Mouse (Mus musculus) brain, embryonic 14.5 days (tissue): Measurements from ENCODE around the gene Chd9. TPM values are rescaled to one million over a fixed set of nuclear protein-coding genes. Genes with fewer than 3 reads are reported as not detected.

Experiments used
- DNase-seq: peaks from one replicate; pipeline ENCODE4 v3.0.0-alpha.2; 2011; ENCODE audit warnings: low read depth
- CTCF ChIP-seq: fragments of 200-500 bp; IDR thresholded peaks from 2 replicates; pipeline ENCODE4 v1.5.1; 2012; ENCODE audit warnings: inconsistent platforms, mild to moderate bottlenecking, moderate library complexity, borderline replicate concordance; ENCODE audit not compliant: insufficient read depth, insufficient read length; ENCODE audit errors: extremely low read depth
- POLR2A ChIP-seq: fragments of 200-500 bp; IDR thresholded peaks from 2 replicates; pipeline ENCODE4 v1.6.1; 2012; ENCODE audit warnings: mild to moderate bottlenecking, inconsistent platforms, borderline replicate concordance; ENCODE audit not compliant: poor library complexity, insufficient read depth, insufficient read length, severe bottlenecking; ENCODE audit errors: extremely low read depth
- polyA plus RNA-seq: library from polyadenylated mRNA; depleted of rRNA; stranded (reverse); fragments of >200 nt; gene quantifications from 2 replicates; pipeline ENCODE4 v1.2.3, GENCODE M21; 2012

The Chd9 gene
- polyA plus RNA-seq, 1 experiment = 74.7 TPM

DNA sequence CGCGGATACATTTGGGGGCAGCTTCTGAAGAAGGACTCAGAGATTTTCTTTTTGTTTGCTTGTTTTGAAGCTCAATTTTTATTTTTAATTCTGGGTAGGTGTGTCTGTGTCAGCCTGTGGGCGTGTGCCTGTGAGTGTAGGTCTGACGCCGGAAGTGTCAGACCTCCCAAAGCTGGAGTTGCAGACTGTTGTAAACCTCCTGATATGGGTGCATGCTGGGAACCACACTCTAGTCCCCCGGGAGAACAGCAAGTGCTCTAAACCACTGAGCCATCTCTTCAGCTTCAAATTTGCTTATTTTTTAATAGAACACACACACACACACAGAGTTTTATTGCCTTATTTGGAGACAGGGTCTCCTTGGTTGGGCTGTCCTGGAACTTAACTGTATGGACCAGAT lies 15.0 kb downstream of the Chd9 start:
- TF ChIP-seq POLR2A = no peak
- no peak for TF ChIP-seq CTCF
- no peak for DNase-seq

DNA sequence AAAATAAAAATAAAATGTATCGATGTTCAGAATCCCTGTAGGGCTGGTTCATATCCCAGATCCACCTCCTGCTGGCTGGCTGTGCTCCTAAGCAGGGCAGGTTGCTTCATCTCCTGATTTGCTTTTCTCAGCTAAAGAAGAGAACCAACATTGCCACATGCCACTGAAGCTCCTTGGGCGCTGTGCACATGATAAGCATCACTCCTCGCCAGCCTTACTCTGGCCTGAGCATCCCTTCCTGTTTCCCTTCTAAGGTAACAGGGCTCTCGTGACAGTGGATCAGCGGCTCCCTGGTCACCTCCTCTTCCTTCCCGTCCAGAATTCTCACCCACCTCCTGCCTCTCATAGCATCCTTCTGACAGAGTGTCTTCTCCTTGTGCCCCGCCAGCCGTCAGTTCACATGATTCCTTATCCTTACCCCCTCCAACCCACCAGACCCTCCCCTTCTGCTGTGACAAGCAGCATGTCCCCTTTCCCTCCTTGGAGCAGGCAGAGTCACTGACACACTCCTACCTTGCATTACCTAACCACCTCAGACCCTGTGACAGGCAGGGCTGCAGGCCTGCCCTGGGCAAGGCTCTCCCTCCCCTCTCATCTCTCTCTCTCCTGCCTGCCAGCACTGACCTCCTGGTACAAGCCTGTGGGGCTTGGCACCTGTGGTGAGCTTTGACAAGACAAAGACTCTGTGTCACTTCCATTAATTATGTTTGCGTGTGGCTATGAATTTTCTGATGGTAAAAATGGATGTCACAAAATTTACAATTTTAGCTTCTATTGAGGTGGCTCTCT lies 16.2 kb downstream of the Chd9 start:
- no peak for DNase-seq
- TF ChIP-seq POLR2A (no peak), CTCF (no peak)

DNA sequence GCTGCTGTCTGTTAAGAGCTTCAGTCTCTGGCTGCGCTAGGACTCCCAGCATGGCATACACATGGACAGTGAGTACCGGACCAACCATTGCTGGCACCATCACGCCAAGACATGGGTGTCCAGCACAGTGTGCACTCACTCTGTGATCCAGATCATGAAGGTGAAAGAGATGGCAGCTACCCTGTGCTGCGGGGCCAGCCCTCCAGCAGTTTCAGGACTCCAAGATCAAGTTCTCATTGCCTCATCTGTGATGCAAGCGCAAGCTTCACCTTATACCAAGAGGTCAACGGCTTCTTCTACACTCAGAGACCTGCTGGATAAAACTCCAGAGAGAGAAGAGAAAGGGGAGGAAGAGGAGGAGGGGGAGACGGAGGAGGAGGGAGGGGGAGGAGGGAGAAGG lies 19.8 kb downstream of the Chd9 start:
- TF ChIP-seq CTCF = no peak
- no peak for TF ChIP-seq POLR2A
- no peak for DNase-seq

DNA sequence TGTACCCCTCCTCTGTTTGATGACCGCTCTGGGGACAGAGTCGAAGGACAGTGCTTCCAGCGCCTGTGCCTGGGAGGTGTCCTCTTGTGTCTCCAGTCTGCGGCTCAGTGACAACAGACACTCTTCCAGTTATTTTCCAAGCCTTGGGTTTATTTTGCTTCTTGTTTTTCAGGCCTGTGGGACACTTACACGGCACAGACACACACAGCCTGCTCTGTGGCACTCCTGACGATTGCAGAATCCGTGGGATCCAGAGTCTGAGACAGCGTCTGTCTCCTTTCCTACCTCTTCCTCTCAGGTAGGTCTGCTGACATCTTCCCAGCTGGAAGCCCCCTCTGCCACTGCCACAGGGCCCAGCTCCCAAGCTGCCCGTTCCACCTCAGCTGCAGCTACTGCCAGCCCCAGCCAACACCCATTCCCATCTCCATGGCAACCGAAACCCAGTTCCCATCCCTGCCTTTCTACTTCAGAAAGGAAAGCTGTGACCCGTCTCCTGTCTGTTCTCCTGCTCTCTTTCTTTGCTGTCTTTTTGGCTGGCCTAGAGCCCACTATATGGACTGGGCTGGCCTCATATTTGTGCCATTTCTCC lies 21.4 kb downstream of the Chd9 start:
- TF ChIP-seq CTCF = no peak
- no peak for TF ChIP-seq POLR2A
- DNase-seq = peak; percentile 88

DNA sequence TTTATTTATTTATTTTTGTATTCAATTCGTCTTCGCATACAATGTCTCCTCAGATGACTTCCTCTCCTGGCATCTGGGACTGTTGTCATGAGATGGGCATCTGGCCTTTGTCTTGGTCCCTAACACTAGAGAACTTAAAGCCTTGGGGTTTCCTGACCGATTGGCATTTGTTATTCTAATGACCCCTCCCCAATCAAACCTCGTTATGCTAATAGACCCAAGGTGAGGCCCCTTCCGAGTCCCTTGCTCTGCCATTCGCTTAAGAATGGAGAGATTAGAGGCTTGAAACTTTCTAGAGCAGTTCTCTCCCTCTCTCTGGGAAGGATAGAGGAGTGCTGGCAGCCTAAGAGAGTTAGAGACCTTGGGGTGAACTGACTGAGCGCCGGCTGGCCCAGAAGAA lies 23.4 kb downstream of the Chd9 start:
- DNase-seq = no peak
- TF ChIP-seq CTCF = no peak
- TF ChIP-seq POLR2A = no peak

DNA sequence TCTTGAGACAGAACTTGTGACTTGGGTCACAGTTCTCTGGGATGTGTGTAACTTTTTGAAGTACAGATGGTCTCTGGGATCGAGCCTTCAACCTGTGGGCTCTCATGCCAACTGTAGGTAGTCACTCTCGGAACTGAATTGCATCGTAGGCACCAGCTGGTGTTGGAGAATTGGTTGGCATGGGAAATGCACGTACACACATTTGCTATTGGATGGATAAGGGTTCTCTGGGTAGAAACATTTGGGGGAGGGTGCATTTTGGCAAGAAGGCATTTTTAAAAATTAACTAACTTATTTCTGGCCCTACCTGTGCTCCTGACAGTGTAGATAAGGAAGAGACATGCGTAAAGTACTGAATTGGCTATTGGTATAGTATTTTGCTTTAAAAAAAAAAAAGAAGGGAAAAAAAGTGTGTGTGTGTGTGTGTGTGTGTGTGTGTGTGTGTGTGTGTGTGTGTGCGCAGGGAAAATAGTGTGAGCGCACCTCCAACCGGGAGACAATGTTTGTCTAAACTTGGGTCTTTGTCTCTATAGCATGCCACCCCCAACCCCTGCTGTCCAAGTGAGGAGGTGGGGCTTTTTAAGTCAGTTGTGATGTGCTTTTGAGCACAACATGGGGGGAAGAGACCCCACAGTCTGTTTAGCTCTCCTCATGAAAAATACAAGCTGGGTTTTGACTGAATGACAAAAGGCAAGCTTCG lies 26.0 kb downstream of the Chd9 start:
- DNase-seq = peak; percentile 69
- TF ChIP-seq CTCF (no peak), POLR2A (no peak)

DNA sequence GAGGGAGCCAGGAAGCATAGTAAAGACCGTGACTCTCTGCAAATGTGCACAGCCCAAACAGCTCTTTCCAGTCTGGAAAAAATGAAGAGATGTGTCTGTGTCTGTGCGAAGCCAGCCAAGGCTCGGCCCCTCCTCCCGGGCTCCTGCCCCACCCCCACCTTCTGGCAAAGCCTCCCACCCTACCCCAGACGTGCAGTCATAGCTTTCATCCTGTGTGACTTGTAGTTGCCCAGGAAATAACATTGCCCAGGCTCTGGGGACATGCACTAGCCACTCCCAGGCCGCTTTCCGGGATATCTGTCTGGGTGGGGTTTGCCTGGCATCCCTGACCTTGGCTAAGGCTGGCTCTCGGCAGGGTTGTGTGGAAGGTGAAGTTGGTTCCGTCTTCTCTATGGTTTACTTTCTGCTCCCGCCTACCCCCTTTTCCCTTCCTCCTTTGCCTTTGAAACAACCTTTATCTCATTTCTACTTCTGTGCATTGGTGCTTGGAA lies 26.6 kb downstream of the Chd9 start:
- peak; percentile 88 for DNase-seq
- TF ChIP-seq POLR2A = no peak
- TF ChIP-seq CTCF = no peak

DNA sequence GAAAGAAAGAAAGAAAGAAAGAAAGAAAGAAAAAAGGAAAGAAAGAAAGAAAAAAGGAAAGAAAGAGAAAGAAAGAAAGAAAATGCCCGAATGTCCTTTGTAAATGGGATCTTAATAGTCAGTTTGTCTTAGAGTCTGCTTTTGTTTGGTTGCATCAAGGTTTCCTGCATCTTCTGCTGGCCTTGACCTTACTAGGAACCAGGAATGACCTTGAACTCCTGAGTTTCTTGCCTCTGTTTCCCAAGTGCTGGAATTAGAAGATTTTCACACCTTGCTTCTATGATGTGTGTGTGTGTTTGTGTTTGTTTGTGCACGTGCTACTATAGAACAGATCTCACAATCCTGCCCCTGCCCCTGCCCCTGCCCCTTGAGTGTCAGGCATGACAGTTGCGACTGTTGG lies 28.0 kb downstream of the Chd9 start:
- TF ChIP-seq CTCF (no peak), POLR2A (no peak)
- DNase-seq = no peak

DNA sequence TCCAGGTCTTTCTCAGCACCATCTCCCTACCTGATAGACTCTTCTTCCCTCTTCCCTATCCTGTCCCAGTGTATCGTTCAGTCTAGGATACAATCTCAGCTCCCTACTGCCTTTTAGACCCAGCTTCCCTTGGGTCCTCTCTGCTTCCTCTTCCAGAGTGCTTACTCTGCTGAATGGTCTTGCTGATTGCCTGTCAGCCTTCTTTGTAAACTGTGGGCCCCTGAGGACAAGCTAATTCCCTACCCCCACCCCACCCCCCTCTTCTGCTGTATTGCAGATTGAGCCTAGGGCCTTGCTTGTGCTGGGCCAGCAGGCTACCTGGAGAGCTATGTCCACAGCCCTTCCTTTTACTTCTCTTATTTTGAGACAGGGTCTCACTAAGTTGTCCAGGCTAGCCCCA lies 28.8 kb downstream of the Chd9 start:
- no peak for TF ChIP-seq CTCF
- TF ChIP-seq POLR2A = no peak
- no peak for DNase-seq

DNA sequence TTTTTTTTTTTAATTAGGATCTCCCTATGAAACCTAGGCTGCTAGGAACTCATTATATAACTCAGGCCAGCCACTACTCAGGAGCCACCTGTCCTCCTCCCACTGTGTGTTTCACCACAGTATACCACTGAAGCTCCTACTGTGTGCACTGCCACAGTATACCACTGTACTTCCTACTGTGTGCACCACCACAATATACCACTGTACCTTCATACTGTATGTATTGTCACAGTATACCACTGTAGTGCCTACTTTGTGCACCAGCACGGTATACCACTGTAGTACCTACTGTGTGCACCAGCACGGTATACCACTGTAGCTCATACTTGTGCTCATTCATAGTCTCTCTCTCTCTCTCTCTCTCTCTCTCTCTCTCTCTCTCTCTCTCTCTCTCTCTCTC lies 29.9 kb downstream of the Chd9 start:
- no peak for TF ChIP-seq POLR2A
- no peak for TF ChIP-seq CTCF
- DNase-seq = no peak

DNA sequence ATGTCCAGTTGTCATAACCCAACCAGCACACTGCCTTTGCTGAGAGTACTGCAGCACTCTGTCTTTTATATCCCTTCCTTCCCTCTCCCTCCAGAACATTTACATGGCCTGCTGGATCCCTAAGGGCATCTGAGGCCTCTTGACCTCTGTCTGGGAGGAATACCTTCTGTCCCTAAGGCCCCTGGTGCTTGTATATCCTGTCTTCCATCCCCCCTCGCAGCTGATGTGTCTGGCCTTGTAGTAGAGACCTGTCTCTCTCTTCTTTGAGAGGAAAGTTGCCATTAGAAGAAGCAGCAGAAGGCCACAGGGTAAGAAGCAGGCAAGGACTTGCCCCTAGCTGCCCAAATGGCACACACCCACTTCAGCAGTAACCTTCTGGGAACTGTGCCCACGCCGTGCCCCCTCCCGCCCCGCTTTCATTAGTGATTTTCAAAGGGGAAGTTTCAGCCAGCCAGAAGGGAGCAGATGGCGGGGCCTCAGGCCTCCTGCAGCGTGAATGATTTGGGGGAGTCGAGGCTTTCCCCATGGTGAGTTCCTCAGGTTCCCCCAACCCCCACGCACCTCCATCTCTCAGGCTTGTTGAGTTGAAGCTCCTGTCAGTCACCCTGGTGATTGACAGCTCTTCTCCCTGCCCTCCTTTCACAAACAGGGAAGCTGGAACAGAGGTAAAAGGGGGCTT lies 33.3 kb downstream of the Chd9 start:
- no peak for TF ChIP-seq CTCF
- no peak for TF ChIP-seq POLR2A

More for the DNA sequence above, 33.3 kb downstream of the Chd9 start:
- peak; percentile 93 for DNase-seq
